Mouse (Mus musculus) bone marrow, adult 2 months (tissue): ENCODE measurements around the gene Ubqln4. TPM values are rescaled to one million over a fixed set of nuclear protein-coding genes. Genes with fewer than 3 reads are reported as not detected.

Experiments
- H3K27ac ChIP-seq: fragments of 200-500 bp; 2 replicates; pipeline ENCODE4 v1.5.1; 2012; ENCODE audit warnings: low read depth, mild to moderate bottlenecking, control low read depth, inconsistent platforms, low read length; ENCODE audit not compliant: control insufficient read depth, poor library complexity, insufficient read depth
- H3K4me1 ChIP-seq: fragments of 200-500 bp; 2 replicates; pipeline ENCODE4 v1.6.1; 2011; ENCODE audit warnings: low read length; ENCODE audit not compliant: control insufficient read depth, insufficient read depth
- H3K4me3 ChIP-seq: fragments of 200-500 bp; replicated peaks from 2 replicates; pipeline ENCODE3; 2011; ENCODE audit warnings: mild to moderate bottlenecking, low read depth, low read length, control low read depth; ENCODE audit not compliant: control insufficient read depth
- CTCF ChIP-seq: fragments of 200-500 bp; IDR thresholded peaks from 2 replicates; pipeline ENCODE4 v1.5.1; 2011; ENCODE audit warnings: low read length, control low read depth; ENCODE audit not compliant: control insufficient read depth, insufficient read depth
- POLR2A ChIP-seq: fragments of 200-500 bp; IDR thresholded peaks from 2 replicates; pipeline ENCODE4 v1.6.1; 2011; ENCODE audit warnings: low read depth, mild to moderate bottlenecking, control low read depth, low read length, borderline replicate concordance; ENCODE audit not compliant: control insufficient read depth
- WGBS: fragments of 180-500 bp; shearing (Covaris S2); methylation state at CpG from one replicate; pipeline ENCODE4 v1.1.7; 2018; 5-methylcytosine and 5-hydroxymethylcytosine counted together
- polyA plus RNA-seq: library from polyadenylated mRNA; stranded (reverse); fragments of >200 nt; gene quantifications from 2 replicates; pipeline ENCODE4 v1.2.4, GENCODE M21; 2011; ENCODE audit warnings: low replicate concordance; ENCODE audit not compliant: missing spikeins, insufficient read depth, insufficient read length

The Ubqln4 gene
- polyA plus RNA-seq, 1 experiment = 25.2 TPM

GRCm38 (mm10) chr3:88615902-88616391 lies 62.4 kb downstream of the Ubqln4 start:
- 78% methylated on average over 9 of the region's 9 CpGs for WGBS
- Histone ChIP-seq H3K27ac (no peak overlapping the region), H3K4me3 (no peak overlapping the region), H3K4me1 (peaks cover 5% of the 10 kb centered on the region)
- TF ChIP-seq CTCF (no peak), POLR2A (no peak)

- 0 out of 2 replicates have a peak overlapping the region, but pooled peaks have one; percentile 34 for H3K27ac ChIP-seq
- peaks cover 5% of the 10 kb centered on the region for H3K4me1 ChIP-seq
- 51% methylated on average over 3 of the region's 3 CpGs for WGBS
- TF ChIP-seq CTCF = no peak
- TF ChIP-seq POLR2A = no peak
- H3K4me3 ChIP-seq = no peak overlapping the region
These were observed 63.5 kb downstream of the Ubqln4 start for GRCm38 (mm10) chr3:88616951-88617500.

- H3K27ac ChIP-seq = peak overlapping the region; percentile 69; the same call in 1 of the 2 replicates
- 26% methylated on average over 8 of the region's 8 CpGs for WGBS
- H3K4me1 ChIP-seq = peaks cover 5% of the 10 kb centered on the region
- TF ChIP-seq POLR2A (no peak), CTCF (no peak)
- H3K4me3 ChIP-seq = peak overlapping the region; percentile 34
These were observed 64.7 kb downstream of the Ubqln4 start for GRCm38 (mm10) chr3:88618074-88618871.

Other genes with a start within 250 kb of the Ubqln4 start
- 18.0 and 79.0 TPM in 2 replicates for gene Glmp, start 228.7 kb upstream of the Ubqln4 start, polyA plus RNA-seq
- 1.8 and 3.1 TPM in 2 replicates for gene Tmem79, start 217.6 kb upstream of the Ubqln4 start, polyA plus RNA-seq
- gene Smg5, start 217.5 kb upstream of the Ubqln4 start, polyA plus RNA-seq = 37.2 and 65.6 TPM in 2 replicates
- gene Paqr6, start 189.2 kb upstream of the Ubqln4 start, polyA plus RNA-seq = 3.6 TPM in 1 of 2 replicates, not detected in the other
- gene Bglap3, start 181.0 kb upstream of the Ubqln4 start, polyA plus RNA-seq = 2.0 TPM in 1 of 2 replicates, not detected in the other
- 13.5 and 129 TPM in 2 replicates for gene Bglap2, start 175.1 kb upstream of the Ubqln4 start, polyA plus RNA-seq
- 56.2 and 336 TPM in 2 replicates for gene Bglap, start 169.3 kb upstream of the Ubqln4 start, polyA plus RNA-seq
- gene Pmf1, start 143.4 kb upstream of the Ubqln4 start, polyA plus RNA-seq = 60.1 and 67.5 TPM in 2 replicates
- 15.7 and 17.4 TPM in 2 replicates for gene Slc25a44, start 128.6 kb upstream of the Ubqln4 start, polyA plus RNA-seq
- 43.9 and 131 TPM in 2 replicates for gene Sema4a, start 92.6 kb upstream of the Ubqln4 start, polyA plus RNA-seq
- 58.9 and 69.6 TPM in 2 replicates for gene Lmna, start 43.8 kb upstream of the Ubqln4 start, polyA plus RNA-seq
- gene Mex3a, start 21.4 kb upstream of the Ubqln4 start, polyA plus RNA-seq = 0.77 and 2.2 TPM in 2 replicates
- 1.4 TPM in 1 of 2 replicates, not detected in the other for gene Rab25, start 5.5 kb upstream of the Ubqln4 start, polyA plus RNA-seq
- 82.9 and 126 TPM in 2 replicates for gene Lamtor2, start 684 bp upstream of the Ubqln4 start, polyA plus RNA-seq
- 46.1 and 84.8 TPM in 2 replicates for gene Ssr2, start 22.1 kb downstream of the Ubqln4 start, polyA plus RNA-seq
- 39.3 and 96.1 TPM in 2 replicates for gene Arhgef2, start 52.2 kb downstream of the Ubqln4 start, polyA plus RNA-seq
- gene Rxfp4, start 99.4 kb downstream of the Ubqln4 start, polyA plus RNA-seq = not detected in 2 replicates
- gene Khdc4, start 132.0 kb downstream of the Ubqln4 start, polyA plus RNA-seq = 23.2 and 37.6 TPM in 2 replicates
- 43.6 and 61.7 TPM in 2 replicates for gene Rit1, start 163.1 kb downstream of the Ubqln4 start, polyA plus RNA-seq
- gene Syt11, start 221.4 kb downstream of the Ubqln4 start, polyA plus RNA-seq = 3.4 and 5.5 TPM in 2 replicates